Mouse (Mus musculus) ES-E14 (cell line): Measurements from ENCODE around the gene Selenop.

ENCODE experiments used
- CHD2 ChIP-seq: IDR thresholded peaks from 2 replicates; pipeline ENCODE4 v1.6.1; 2014; ENCODE audit warnings: mild to moderate bottlenecking, low read depth, low read length, inconsistent platforms
- HCFC1 ChIP-seq: IDR thresholded peaks from 2 replicates; pipeline ENCODE4 v1.6.1; 2012; ENCODE audit warnings: low read length, inconsistent platforms, borderline replicate concordance; ENCODE audit not compliant: insufficient read depth
- ZNF384 ChIP-seq: IDR thresholded peaks from 2 replicates; pipeline ENCODE4 v1.6.1; 2012; ENCODE audit warnings: low read depth, low read length, inconsistent platforms

DNA sequence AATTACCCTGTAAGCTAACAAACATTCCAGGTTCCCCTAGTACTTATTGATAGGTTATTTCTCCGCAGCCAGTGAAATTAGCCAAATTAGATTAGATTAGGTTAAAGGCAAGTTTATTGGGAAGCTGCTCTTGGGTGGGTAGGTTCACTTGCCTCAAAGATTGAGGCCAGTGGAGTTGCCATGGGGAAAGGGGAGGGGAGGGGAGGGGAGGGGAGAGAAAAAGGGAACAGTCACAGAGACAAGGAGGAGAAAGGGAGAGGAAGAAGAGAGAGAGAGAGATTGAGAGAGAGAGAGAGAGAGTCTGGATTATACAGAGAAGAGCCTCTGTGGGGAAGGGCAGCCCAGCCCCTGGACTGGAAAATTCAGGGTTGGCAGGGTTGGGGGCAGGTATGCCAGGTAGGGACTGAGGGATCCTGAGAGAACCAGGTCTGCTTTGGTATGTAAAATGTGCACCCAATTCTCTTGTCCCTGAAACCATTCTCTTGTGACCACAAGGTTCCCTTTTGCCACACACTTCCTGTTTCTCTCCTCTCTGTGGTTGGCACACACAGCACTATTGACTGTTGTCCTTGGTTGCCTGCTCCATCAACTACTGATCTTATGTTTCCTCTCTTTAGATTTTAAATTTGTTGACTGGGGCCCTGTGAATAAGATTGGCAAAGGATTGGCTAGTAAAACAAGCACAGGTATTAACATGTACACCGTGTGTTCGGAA lies 34.4 kb upstream of the Selenop start:
- no peak for TF ChIP-seq HCFC1
- no peak for TF ChIP-seq CHD2
- TF ChIP-seq ZNF384: no peak
